Mouse (Mus musculus) forebrain, postnatal 0 days (tissue): ENCODE data around the gene Vdr. TPM values are rescaled to one million over a fixed set of nuclear protein-coding genes. Genes with fewer than 3 reads are reported as not detected.

Source experiments
- ATAC-seq: fragments of 200-750 bp; cut with Nextera tagmentation; 2 replicates; pipeline ENCODE4 v1.8.0; 2017; ENCODE audit warnings: mild to moderate bottlenecking, moderate library complexity
- DNase-seq: peaks from one replicate; pipeline ENCODE4 v3.0.0-alpha.2; 2015
- H3K27ac ChIP-seq: fragments of 300-500 bp; sonication (generic); 2 replicates; pipeline ENCODE4 v1.5.1; 2014; ENCODE audit warnings: low read depth, mild to moderate bottlenecking, antibody characterized with exemption, low read length, moderate library complexity, mixed read lengths
- H3K27me3 ChIP-seq: fragments of 300-500 bp; sonication (generic); 2 replicates; pipeline ENCODE4 v1.6.1; 2014; ENCODE audit warnings: mild to moderate bottlenecking, low read length, mixed read lengths; ENCODE audit not compliant: insufficient read depth
- H3K36me3 ChIP-seq: fragments of 300-500 bp; sonication (generic); 2 replicates; pipeline ENCODE4 v1.6.1; 2014; ENCODE audit warnings: mild to moderate bottlenecking, moderate library complexity; ENCODE audit not compliant: insufficient read depth
- H3K4me1 ChIP-seq: fragments of 300-500 bp; sonication (generic); 2 replicates; pipeline ENCODE4 v1.6.1; 2014; ENCODE audit warnings: antibody characterized with exemption; ENCODE audit not compliant: insufficient read depth
- H3K4me2 ChIP-seq: fragments of 300-500 bp; sonication (generic); 2 replicates; pipeline ENCODE4 v1.6.1; 2014; ENCODE audit warnings: low read depth, mild to moderate bottlenecking, moderate library complexity
- H3K4me3 ChIP-seq: fragments of 300-500 bp; sonication (generic); 2 replicates; pipeline ENCODE4 v1.5.1; 2014; ENCODE audit warnings: low read depth, low read length, mixed read lengths
- H3K9ac ChIP-seq: fragments of 300-500 bp; sonication (generic); 2 replicates; pipeline ENCODE4 v1.6.1; 2014; ENCODE audit warnings: mild to moderate bottlenecking
- H3K9me3 ChIP-seq: fragments of 300-500 bp; sonication (generic); 2 replicates; pipeline ENCODE4 v1.6.1; 2016; ENCODE audit warnings: low read length
- CTCF ChIP-seq: sonication (generic); IDR thresholded peaks from 2 replicates; pipeline ENCODE4 v1.5.1; 2016; ENCODE audit warnings: antibody characterized with exemption, control low read depth, low read depth
- WGBS: fragments of 180-500 bp; shearing (Covaris S2); extraction: QIAGEN DNeasy Blood & Tissue Kit; methylation state at CpG from one replicate; pipeline ENCODE4 v1.1.7; 2014; 5-methylcytosine and 5-hydroxymethylcytosine counted together
- polyA plus RNA-seq: library from polyadenylated mRNA; unstranded; fragments of >200 nt; fragmentation: Nextera tagmentation; extraction: Ambion mirVana; gene quantifications from 2 replicates; pipeline ENCODE4 v1.2.1, GENCODE M21; 2015
- total RNA-seq: library from RNA; depleted of rRNA; stranded (reverse); fragments of >200 nt; gene quantifications from 2 replicates; pipeline ENCODE4 v1.2.3, GENCODE M21; 2014

The Vdr gene
- total and polyA plus RNA-seq, 2 experiments from 2014 or later = 0.05 to 0.76 TPM

- Histone ChIP-seq H3K4me1 (no peaks in the 10 kb centered on the region), H3K36me3 (no peaks in the 10 kb centered on the region), H3K9me3 (no peaks in the 10 kb centered on the region), H3K4me2 (no peak overlapping the region), H3K9ac (no peak overlapping the region), H3K27me3 (no peaks in the 10 kb centered on the region), H3K27ac (no peak overlapping the region), H3K4me3 (no peak overlapping the region)
- no peak for TF ChIP-seq CTCF
- DNase-seq = no peak
- no peak for ATAC-seq
- WGBS = 95% methylated on average over 2 of the region's 2 CpGs
Observed at GRCm38 (mm10) chr15:97847866-97848265, 62.6 kb downstream of the Vdr start.

- TF ChIP-seq CTCF = no peak
- H3K9me3 ChIP-seq = no peaks in the 10 kb centered on the region
- no peak overlapping the region for H3K9ac ChIP-seq
- WGBS = 88% methylated on average over 4 of the region's 4 CpGs
- H3K4me3 ChIP-seq = no peak overlapping the region
- DNase-seq (no peak), ATAC-seq (no peak)
- H3K27ac ChIP-seq = no peak overlapping the region
- no peaks in the 10 kb centered on the region for H3K4me1 ChIP-seq
- no peak overlapping the region for H3K4me2 ChIP-seq
- H3K27me3 ChIP-seq = no peaks in the 10 kb centered on the region
- H3K36me3 ChIP-seq = no peaks in the 10 kb centered on the region
Observed at GRCm38 (mm10) chr15:97847285-97847684, 63.1 kb downstream of the Vdr start.

- no peak overlapping the region for H3K27ac ChIP-seq
- H3K27me3 ChIP-seq = no peaks in the 10 kb centered on the region
- DNase-seq = no peak
- H3K4me2 ChIP-seq = no peak overlapping the region
- no peak overlapping the region for H3K9ac ChIP-seq
- H3K4me3 ChIP-seq = no peak overlapping the region
- TF ChIP-seq CTCF = no peak
- H3K4me1 ChIP-seq = no peaks in the 10 kb centered on the region
- ATAC-seq = no peak
- H3K36me3 ChIP-seq = no peaks in the 10 kb centered on the region
- H3K9me3 ChIP-seq = no peaks in the 10 kb centered on the region
- WGBS = 93% methylated on average over 11 of the region's 11 CpGs
Observed at GRCm38 (mm10) chr15:97846121-97846882, 64.1 kb downstream of the Vdr start.

GRCm38 (mm10) chr15:97844037-97845034 is 66.1 kb downstream of the Vdr start, which contains the start of gene Hdac7:
TSS of gene Hdac7 (minus strand) at chr15:97844502.
- no peak within 1 kb of the TSS for H3K4me2 ChIP-seq
- no peak for ATAC-seq
- H3K27me3 ChIP-seq = no peaks in the 10 kb centered on the region
- no peak for TF ChIP-seq CTCF
- no peaks in the 10 kb centered on the region for H3K9me3 ChIP-seq
- no peak for DNase-seq
- H3K4me3 ChIP-seq = no peak within 1 kb of the TSS
- H3K27ac ChIP-seq = no peak within 1 kb of the TSS
- WGBS = 75% methylated on average over 19 of the region's 19 CpGs
- no peak within 1 kb of the TSS for H3K9ac ChIP-seq
- no peaks in the 10 kb centered on the region for H3K4me1 ChIP-seq
- no peaks in the 10 kb centered on the region for H3K36me3 ChIP-seq

- DNase-seq = no peak
- no peaks in the 10 kb centered on the region for H3K4me1 ChIP-seq
- no peak overlapping the region for H3K9ac ChIP-seq
- H3K4me3 ChIP-seq = no peak overlapping the region
- WGBS = 82% methylated on average over 7 of the region's 7 CpGs
- no peak overlapping the region for H3K27ac ChIP-seq
- H3K27me3 ChIP-seq = no peaks in the 10 kb centered on the region
- H3K9me3 ChIP-seq = no peaks in the 10 kb centered on the region
- no peak overlapping the region for H3K4me2 ChIP-seq
- no peaks in the 10 kb centered on the region for H3K36me3 ChIP-seq
- ATAC-seq = no peak
- TF ChIP-seq CTCF = no peak
Observed at GRCm38 (mm10) chr15:97843247-97843651, 67.2 kb downstream of the Vdr start.

GRCm38 (mm10) chr15:97842058-97842457 is 68.4 kb downstream of the Vdr start:
- Histone ChIP-seq H3K9me3 (no peaks in the 10 kb centered on the region), H3K4me1 (no peaks in the 10 kb centered on the region), H3K27me3 (no peaks in the 10 kb centered on the region), H3K4me2 (no peak overlapping the region), H3K9ac (no peak overlapping the region), H3K4me3 (no peak overlapping the region), H3K27ac (no peak overlapping the region), H3K36me3 (no peaks in the 10 kb centered on the region)
- 80% methylated on average over 6 of the region's 6 CpGs for WGBS
- TF ChIP-seq CTCF = no peak
- no peak for DNase-seq
- no peak for ATAC-seq

- Histone ChIP-seq H3K9ac (no peak overlapping the region), H3K27me3 (no peaks in the 10 kb centered on the region), H3K27ac (no peak overlapping the region), H3K4me1 (no peaks in the 10 kb centered on the region), H3K9me3 (no peaks in the 10 kb centered on the region), H3K36me3 (no peaks in the 10 kb centered on the region), H3K4me3 (no peak overlapping the region), H3K4me2 (no peak overlapping the region)
- no peak for DNase-seq
- WGBS = 97% methylated on average over 6 of the region's 6 CpGs
- no peak for ATAC-seq
- TF ChIP-seq CTCF = no peak
Observed at GRCm38 (mm10) chr15:97841383-97841782, 69.0 kb downstream of the Vdr start.
